Mouse (Mus musculus): ENCODE measurements at regions not wholly inside any gene's neighbourhood (a gene's known extent, or its start where the extent isn't known, plus 50 kb on each side); places are given as distances from the start of the nearest gene placed in this dataset.
"Not testable (repeated sequence)": the region's sequence is repeated elsewhere in the genome, so short reads cannot be mapped to it uniquely, and the experiment has no call there.

GRCm38 (mm10) chr16:65312947-65313346 is 207.3 kb upstream of the Htr1f start:
- no peak for DNase-seq

- no peak for DNase-seq
Observed at GRCm38 (mm10) chr16:65315052-65315451, 205.3 kb upstream of the Pou1f1 start.

- no peak for DNase-seq
Observed at GRCm38 (mm10) chr16:65332412-65332811, 187.9 kb upstream of the Pou1f1 start.

- DNase-seq: no peak
Observed at GRCm38 (mm10) chr16:65339225-65339624, 181.1 kb upstream of the Pou1f1 start.

GRCm38 (mm10) chr16:65359881-65360280 is 160.4 kb upstream of the Pou1f1 start:
- no peak for DNase-seq

GRCm38 (mm10) chr16:65369271-65369670 is 151.0 kb upstream of the Pou1f1 start:
- DNase-seq: no peak

- peak; percentile 9 to 14 for DNase-seq
Observed at GRCm38 (mm10) chr16:65370939-65371338, 149.4 kb upstream of the Pou1f1 start.

- no peak for DNase-seq
Observed at GRCm38 (mm10) chr16:65376553-65376952, 143.8 kb upstream of the Pou1f1 start.

GRCm38 (mm10) chr16:65378276-65378675 is 142.0 kb upstream of the Pou1f1 start:
- DNase-seq: no peak

- no peak for DNase-seq
Observed at GRCm38 (mm10) chr16:65379939-65380338, 140.4 kb upstream of the Pou1f1 start.

GRCm38 (mm10) chr16:65403926-65404648 is 116.2 kb upstream of the Pou1f1 start:
- DNase-seq: no peak

- no peak for DNase-seq
Observed at GRCm38 (mm10) chr16:65404816-65405215, 115.5 kb upstream of the Pou1f1 start.

GRCm38 (mm10) chr16:65405824-65406556 is 114.3 kb upstream of the Pou1f1 start:
- DNase-seq: no peak

- DNase-seq: not testable (repeated sequence)
Observed at GRCm38 (mm10) chr16:65432046-65432445, 88.3 kb upstream of the Pou1f1 start.

GRCm38 (mm10) chr16:65436076-65436475 is 84.2 kb upstream of the Pou1f1 start:
- DNase-seq: no peak

- DNase-seq: no peak
Observed at GRCm38 (mm10) chr16:65441954-65442353, 78.4 kb upstream of the Pou1f1 start.

- no peak for DNase-seq
Observed at GRCm38 (mm10) chr16:65448810-65449209, 71.5 kb upstream of the Pou1f1 start.

- no peak for DNase-seq
Observed at GRCm38 (mm10) chr16:65450706-65451105, 69.6 kb upstream of the Pou1f1 start.

GRCm38 (mm10) chr16:65451885-65452284 is 68.4 kb upstream of the Pou1f1 start:
- no peak for DNase-seq

- DNase-seq: not testable (repeated sequence)
Observed at GRCm38 (mm10) chr16:65456948-65457347, 63.4 kb upstream of the Pou1f1 start.

- no peak for DNase-seq
Observed at GRCm38 (mm10) chr16:65458234-65458633, 62.1 kb upstream of the Pou1f1 start.

- no peak for DNase-seq
Observed at GRCm38 (mm10) chr16:65469681-65470080, 50.6 kb upstream of the Pou1f1 start.

Measured in cerebellum, postnatal 14 days (tissue).